Comparison of ENCODE assay signal across 8 mouse cellular contexts in genomic region chr10:79873715-79874289, GRCm38 (mm10). TPM values are rescaled to one million over a fixed set of nuclear protein-coding genes. Genes with fewer than 3 reads are reported as not detected.
DNase-seq lines count a peak whose midpoint lies in the region; ATAC-seq and TF ChIP-seq lines count a peak whose summit lies in the region.

No protein-coding gene starts in this region.

- no peak for TF ChIP-seq CTCF in liver, adult 2 months (IDR thresholded peaks at IDR 0.05; ENCODE audit: low read depth, low read length)

- intact Hi-C loops in left cerebral cortex, postnatal 36 days (cut with DNase I), result loop anchor here (2.0 kb wide), 1 partner anchor 19 kb away; the partner anchor contains the start of gene Ptbp1

- H3K27me3 ChIP-seq in liver, adult 2 months (ENCODE audit: control insufficient read depth, insufficient read depth, low read length), result peaks cover 4% of the 10 kb centered on the region; the same call in 1 of the 2 replicates
- H3K27me3 ChIP-seq in embryonic facial prominence, embryonic 10.5 days (replicated peaks; ENCODE audit: low read depth, poor library complexity, severe bottlenecking), result 0 out of 2 replicates have a peak, but pooled peaks cover 4% of the 10 kb centered on the region
- no peaks in the 10 kb centered on the region for H3K27me3 ChIP-seq in hindbrain, embryonic 15.5 days
- no peaks in the 10 kb centered on the region for H3K27me3 ChIP-seq in myocyte (ENCODE audit: control insufficient read depth, insufficient read depth, insufficient read length)

- peak overlapping the region; percentile 55; the same call in 1 of the 2 replicates for H3K4me3 ChIP-seq in liver, adult 2 months (ENCODE audit: insufficient read depth, low read depth, low read length)
- H3K4me3 ChIP-seq in embryonic facial prominence, embryonic 10.5 days, result peak overlapping the region; percentile 91
- peak overlapping the region; percentile 67 for H3K4me3 ChIP-seq in hindbrain, embryonic 15.5 days
- H3K4me3 ChIP-seq in myocyte, result peak overlapping the region; percentile 12

- TF ChIP-seq POLR2A in liver, adult 2 months (IDR thresholded peaks at IDR 0.05; ENCODE audit: extremely low read depth, insufficient read depth, low read length), result no peak
- TF ChIP-seq POLR2A in myocyte (IDR thresholded peaks at IDR 0.05; ENCODE audit: insufficient read length, low read depth), result no peak

- WGBS in liver, adult 2 months, result 7% methylated on average over 26 of the region's 26 CpGs
- 2% methylated on average over 26 of the region's 26 CpGs for WGBS in embryonic facial prominence, embryonic 10.5 days
- 2% methylated on average over 26 of the region's 26 CpGs for WGBS in hindbrain, embryonic 15.5 days

- peak overlapping the region; percentile 37; the same call in 1 of the 2 replicates for H3K9ac ChIP-seq in liver, adult 2 months (ENCODE audit: low read depth, low read length)
- H3K9ac ChIP-seq in hindbrain, embryonic 15.5 days, result peak overlapping the region; percentile 91

- H3K9me3 ChIP-seq in embryonic facial prominence, embryonic 10.5 days, result no peaks in the 10 kb centered on the region
- H3K9me3 ChIP-seq in hindbrain, embryonic 15.5 days, result no peaks in the 10 kb centered on the region

- peak; percentile 0; the same call in 1 of the 2 replicates for ATAC-seq in hindbrain, embryonic 15.5 days (ENCODE audit: low FRiP score, low read depth)
- ATAC-seq in frontal cortex, adult (ENCODE audit: low TSS enrichment), result no peak

- no peak for DNase-seq in liver, adult 2 months (ENCODE audit: extremely low read depth, low read depth, low spot score)
- DNase-seq in liver, result no peak
- DNase-seq in embryonic facial prominence, embryonic 10.5 days (ENCODE audit: low spot score), result no peak
- DNase-seq in left cerebral cortex, postnatal 36 days (ENCODE audit: low spot score in 2 of 2), result no peak
- no peak for DNase-seq in spleen, postnatal 36 days (ENCODE audit: low spot score in 2 of 2)

- H3K4me1 ChIP-seq in liver, adult 2 months (ENCODE audit: control insufficient read depth, insufficient read depth, low read length), result peaks cover 4% of the 10 kb centered on the region
- H3K4me1 ChIP-seq in embryonic facial prominence, embryonic 10.5 days, result peaks cover 48% of the 10 kb centered on the region
- H3K4me1 ChIP-seq in hindbrain, embryonic 15.5 days (replicated peaks), result peaks cover 42% of the 10 kb centered on the region

- no peaks in the 10 kb centered on the region for H3K36me3 ChIP-seq in liver, adult 2 months (ENCODE audit: control insufficient read depth, insufficient read depth, low read length)
- H3K36me3 ChIP-seq in embryonic facial prominence, embryonic 10.5 days (replicated peaks), result peaks cover 40% of the 10 kb centered on the region
- H3K36me3 ChIP-seq in hindbrain, embryonic 15.5 days, result 0 out of 2 replicates have a peak, but pooled peaks cover 4% of the 10 kb centered on the region
- H3K36me3 ChIP-seq in myocyte (ENCODE audit: control insufficient read depth, insufficient read depth), result no peaks in the 10 kb centered on the region

- no peaks in the 10 kb centered on the region for H3K79me2 ChIP-seq in liver, adult 2 months (ENCODE audit: control insufficient read depth, insufficient read depth, low read length)
- H3K79me2 ChIP-seq in myocyte (ENCODE audit: control insufficient read depth, insufficient read depth), result no peaks in the 10 kb centered on the region

- peak overlapping the region; percentile 1 for H3ac ChIP-seq in myocyte (ENCODE audit: control insufficient read depth, insufficient read length)

- H3K4me2 ChIP-seq in hindbrain, embryonic 15.5 days, result peak overlapping the region; percentile 74
- peak overlapping the region; percentile 92 for H3K4me2 ChIP-seq in myocyte (ENCODE audit: low read depth)

- no peak overlapping the region for H3K27ac ChIP-seq in liver, adult 2 months (replicated peaks; ENCODE audit: insufficient read depth, low read depth, low read length)
- H3K27ac ChIP-seq in embryonic facial prominence, embryonic 10.5 days (replicated peaks), result peak overlapping the region; percentile 98
- H3K27ac ChIP-seq in hindbrain, embryonic 15.5 days (replicated peaks), result peak overlapping the region; percentile 96

TF ChIP-seq in myocyte, 11 proteins besides CTCF, POLR2A, EP300 and RAD21:
- TF ChIP-seq USF1 (IDR thresholded peaks at IDR 0.05; ENCODE audit: low read depth), result no peak
- no peak for TF ChIP-seq CEBPB (IDR thresholded peaks at IDR 0.05; ENCODE audit: insufficient read depth, poor library complexity, severe bottlenecking)
- TF ChIP-seq MAX (IDR thresholded peaks at IDR 0.05; ENCODE audit: low read depth), result no peak
- no peak for TF ChIP-seq REST (IDR thresholded peaks at IDR 0.05; ENCODE audit: insufficient read depth, insufficient read length)
- no peak for TF ChIP-seq TCF3 (IDR thresholded peaks at IDR 0.05; ENCODE audit: insufficient read length, low read depth)
- TF ChIP-seq POLR2AphosphoS2 (IDR thresholded peaks at IDR 0.05; ENCODE audit: insufficient read length, low read depth), result no peak
- no peak for TF ChIP-seq SRF (IDR thresholded peaks at IDR 0.05; ENCODE audit: control insufficient read depth, insufficient read length, low read depth)
- TF ChIP-seq E2F4 (IDR thresholded peaks at IDR 0.05; ENCODE audit: insufficient read depth), result no peak
- TF ChIP-seq MYOD1 (IDR thresholded peaks at IDR 0.05; ENCODE audit: control insufficient read depth in 1 of 3, insufficient read length in 2 of 3, low read depth in 2 of 3), result no peak
- TF ChIP-seq MYOG (IDR thresholded peaks at IDR 0.05; ENCODE audit: control insufficient read depth in 1 of 3, insufficient read depth in 1 of 3, insufficient read length in 2 of 3, low read depth in 2 of 3), result no peak
- TF ChIP-seq TCF12 (IDR thresholded peaks at IDR 0.05; ENCODE audit: insufficient read depth, poor library complexity, severe bottlenecking), result no peak

RNA-seq across cellular contexts. Expression of gene Prtn3, which starts 0.5 kb away (rescaled TPM):
- total RNA-seq in liver, adult 2 months (2014; rRNA removed), result 0.40 TPM in 1 of 2 replicates, not detected in the other
- polyA plus RNA-seq in liver, adult 2 months (2012; rRNA removed), result 0.20 and 1.1 TPM in 2 replicates
- polyA plus RNA-seq in embryonic facial prominence, embryonic 10.5 days (2016; fragmentation: Nextera tagmentation; extraction: Ambion mirVana), result 9.3 and 12.3 TPM in 2 replicates
- 11.0 and 11.3 TPM in 2 replicates for polyA plus RNA-seq in hindbrain, embryonic 15.5 days (2015; fragmentation: Nextera tagmentation; extraction: Ambion mirVana)
- 0.22 TPM for polyA plus RNA-seq in myocyte (2012; fragmentation: generic; extraction: Trizol)
- 1 to 10 TPM; 2.2 to 2.4 TPM for total RNA-seq in left cerebral cortex, postnatal 36 days (2021)

RNA-seq across cellular contexts. Expression of gene Plppr3, which starts 0.6 kb away (rescaled TPM):
- total RNA-seq in liver, adult 2 months (2014; rRNA removed), result under 0.01 TPM in 1 of 2 replicates, not detected in the other
- polyA plus RNA-seq in liver, adult 2 months (2012; rRNA removed), result 0.38 and 0.47 TPM in 2 replicates
- 123 and 139 TPM in 2 replicates for polyA plus RNA-seq in embryonic facial prominence, embryonic 10.5 days (2016; fragmentation: Nextera tagmentation; extraction: Ambion mirVana)
- polyA plus RNA-seq in hindbrain, embryonic 15.5 days (2015; fragmentation: Nextera tagmentation; extraction: Ambion mirVana), result 383 and 417 TPM in 2 replicates
- polyA plus RNA-seq in myocyte (2012; fragmentation: generic; extraction: Trizol), result 5.4 TPM
- total RNA-seq in left cerebral cortex, postnatal 36 days (2021), result 10 to 100 TPM; 50.4 to 57.1 TPM

RNA-seq across cellular contexts. Expression of gene Elane, which starts 12.2 kb away (rescaled TPM):
- total RNA-seq in liver, adult 2 months (2014; rRNA removed), result 0.20 TPM in 1 of 2 replicates, not detected in the other
- 0.12 and 0.15 TPM in 2 replicates for polyA plus RNA-seq in liver, adult 2 months (2012; rRNA removed)
- polyA plus RNA-seq in embryonic facial prominence, embryonic 10.5 days (2016; fragmentation: Nextera tagmentation; extraction: Ambion mirVana), result 0.20 TPM in 1 of 2 replicates, not detected in the other
- polyA plus RNA-seq in hindbrain, embryonic 15.5 days (2015; fragmentation: Nextera tagmentation; extraction: Ambion mirVana), result 0.16 TPM in 1 of 2 replicates, not detected in the other
- not detected for polyA plus RNA-seq in myocyte (2012; fragmentation: generic; extraction: Trizol)
- not detected for total RNA-seq in left cerebral cortex, postnatal 36 days (2021)

RNA-seq across cellular contexts. Expression of gene Cfd, which starts 16.9 kb away (rescaled TPM):
- 5.7 and 11.3 TPM in 2 replicates for total RNA-seq in liver, adult 2 months (2014; rRNA removed)
- polyA plus RNA-seq in liver, adult 2 months (2012; rRNA removed), result 0.37 and 0.98 TPM in 2 replicates
- polyA plus RNA-seq in embryonic facial prominence, embryonic 10.5 days (2016; fragmentation: Nextera tagmentation; extraction: Ambion mirVana), result not detected in 2 replicates
- not detected in 2 replicates for polyA plus RNA-seq in hindbrain, embryonic 15.5 days (2015; fragmentation: Nextera tagmentation; extraction: Ambion mirVana)
- polyA plus RNA-seq in myocyte (2012; fragmentation: generic; extraction: Trizol), result not detected
- not detected for total RNA-seq in left cerebral cortex, postnatal 36 days (2021)

RNA-seq across cellular contexts. Expression of gene Ptbp1, which starts 19.6 kb away (rescaled TPM):
- 43.9 and 86.1 TPM in 2 replicates for total RNA-seq in liver, adult 2 months (2014; rRNA removed)
- 77.6 and 103 TPM in 2 replicates for polyA plus RNA-seq in liver, adult 2 months (2012; rRNA removed)
- 406 and 416 TPM in 2 replicates for polyA plus RNA-seq in embryonic facial prominence, embryonic 10.5 days (2016; fragmentation: Nextera tagmentation; extraction: Ambion mirVana)
- 74.8 and 77.1 TPM in 2 replicates for polyA plus RNA-seq in hindbrain, embryonic 15.5 days (2015; fragmentation: Nextera tagmentation; extraction: Ambion mirVana)
- polyA plus RNA-seq in myocyte (2012; fragmentation: generic; extraction: Trizol), result 158 TPM
- total RNA-seq in left cerebral cortex, postnatal 36 days (2021), result 10 to 100 TPM; 40.2 to 51.9 TPM

Comparison
In these comparisons a context has a peak if more than half of its experiments do, and no peak if none do; other contexts are left out.
1. H3K4me3 ChIP-seq: peak in every context shown above with its lines; median percentile 91 in embryonic facial prominence, embryonic 10.5 days; 67 in hindbrain, embryonic 15.5 days; 55 in liver, adult 2 months; 12 in myocyte.
2. RNA of gene Plppr3, which starts 0.6 kb away (polyA plus RNA-seq): 383 to 417 TPM in hindbrain, embryonic 15.5 days and 123 to 139 TPM in embryonic facial prominence, embryonic 10.5 days; 5.4 TPM in myocyte (single experiment) and 0.38 to 0.47 TPM in liver, adult 2 months; every median in the first group is over 10 times any median in the second.